Mouse (Mus musculus) heart, embryonic 14.5 days (tissue): ENCODE measurements around the gene Rbfox2. TPM values are rescaled to one million over a fixed set of nuclear protein-coding genes. Genes with fewer than 3 reads are reported as not detected.

ENCODE experiments used
- ATAC-seq: fragments of 200-750 bp; cut with Nextera tagmentation; 2 replicates; pipeline ENCODE4 v1.8.0; 2017; ENCODE audit warnings: low read depth, moderate TSS enrichment; ENCODE audit not compliant: insufficient number of reproducible peaks, insufficient read depth, low FRiP score
- H3K27ac ChIP-seq, 2 experiments: fragments of 200-500 bp in 1 of 2; fragments of 300-500 bp in 1 of 2; sonication (generic) in 1 of 2; replicated peaks in 1 of 2; 2 replicates each; pipeline ENCODE4 v1.5.1; 2012 to 2014; ENCODE audit warnings: low read depth in 2 of 2, low read length in 2 of 2, control low read depth in 1 of 2, mild to moderate bottlenecking in 1 of 2, mixed read lengths in 1 of 2; ENCODE audit not compliant: control insufficient read depth in 1 of 2, insufficient read depth in 1 of 2
- H3K27me3 ChIP-seq: fragments of 300-500 bp; sonication (generic); 2 replicates; pipeline ENCODE4 v1.6.1; 2014; ENCODE audit warnings: mild to moderate bottlenecking, low read length, control low read depth; ENCODE audit not compliant: control insufficient read depth, insufficient read depth
- H3K36me3 ChIP-seq: fragments of 300-500 bp; sonication (generic); 2 replicates; pipeline ENCODE4 v1.6.1; 2014; ENCODE audit warnings: mild to moderate bottlenecking, control low read depth, low read length, mixed read lengths; ENCODE audit not compliant: control insufficient read depth, insufficient read depth
- H3K4me1 ChIP-seq, 2 experiments: fragments of 200-500 bp in 1 of 2; fragments of 300-500 bp in 1 of 2; sonication (generic) in 1 of 2; 2 replicates each; pipeline ENCODE4 v1.6.1; 2012 to 2014; ENCODE audit warnings: low read length in 2 of 2, control low read depth in 1 of 2, mixed read lengths in 1 of 2; ENCODE audit not compliant: control insufficient read depth in 2 of 2, insufficient read depth in 2 of 2
- H3K4me2 ChIP-seq: fragments of 300-500 bp; sonication (generic); 2 replicates; pipeline ENCODE4 v1.6.1; 2014; ENCODE audit warnings: mild to moderate bottlenecking, low read length
- H3K4me3 ChIP-seq, 2 experiments: fragments of 200-500 bp in 1 of 2; fragments of 300-500 bp in 1 of 2; sonication (generic) in 1 of 2; 2 replicates each; pipeline ENCODE4 v1.5.1; 2012 to 2014; ENCODE audit warnings: low read length in 2 of 2, mild to moderate bottlenecking in 2 of 2, control low read depth in 1 of 2, low read depth in 1 of 2, moderate library complexity in 1 of 2; ENCODE audit not compliant: control insufficient read depth in 1 of 2, insufficient read depth in 1 of 2
- H3K9ac ChIP-seq: fragments of 300-500 bp; sonication (generic); 2 replicates; pipeline ENCODE4 v1.6.1; 2014; ENCODE audit warnings: mild to moderate bottlenecking, low read length
- H3K9me3 ChIP-seq: fragments of 300-500 bp; sonication (generic); 2 replicates; pipeline ENCODE4 v1.6.1; 2016; ENCODE audit warnings: low read length, control low read depth; ENCODE audit not compliant: control insufficient read depth
- WGBS: fragments of 180-500 bp; shearing (Covaris S2); extraction: QIAGEN DNeasy Blood & Tissue Kit; methylation state at CpG from one replicate; pipeline ENCODE4 v1.1.7; 2014; 5-methylcytosine and 5-hydroxymethylcytosine counted together
- polyA plus RNA-seq: library from polyadenylated mRNA; unstranded; fragments of >200 nt; fragmentation: Nextera tagmentation; extraction: Ambion mirVana; gene quantifications from 2 replicates; pipeline ENCODE4 v1.2.1, GENCODE M21; 2014

Gene Rbfox2
- polyA plus RNA-seq, 1 experiment from 2014 or later: 89.1 TPM

GRCm38 (mm10) chr15:77036320-77036988, 270.4 kb downstream of the Rbfox2 start:
- 48% methylated on average over 11 of the region's 11 CpGs for WGBS
- Histone ChIP-seq H3K27ac (peak overlapping the region; percentile 98 to 100), H3K4me3 (no peak overlapping the region), H3K4me2 (peak overlapping the region; percentile 44), H3K4me1 (peaks cover 49 to 55% of the 10 kb centered on the region in 2 experiments), H3K27me3 (no peaks in the 10 kb centered on the region), H3K9me3 (no peaks in the 10 kb centered on the region), H3K9ac (peak overlapping the region; percentile 70), H3K36me3 (no peaks in the 10 kb centered on the region)
- ATAC-seq: peak; percentile 33; the same call in 1 of the 2 replicates

GRCm38 (mm10) chr15:77035643-77036042, 271.2 kb downstream of the Rbfox2 start:
- ATAC-seq: no peak
- WGBS: 76% methylated on average over 3 of the region's 3 CpGs
- H3K27me3 ChIP-seq: no peaks in the 10 kb centered on the region
- H3K27ac ChIP-seq: peak overlapping the region; percentile 98 to 100
- no peaks in the 10 kb centered on the region for H3K9me3 ChIP-seq
- no peak overlapping the region for H3K4me3 ChIP-seq
- peaks cover 54 to 59% of the 10 kb centered on the region in 2 experiments for H3K4me1 ChIP-seq
- no peak overlapping the region for H3K4me2 ChIP-seq
- no peak overlapping the region; the same call in 1 of the 2 replicates for H3K9ac ChIP-seq
- no peaks in the 10 kb centered on the region for H3K36me3 ChIP-seq

GRCm38 (mm10) chr15:77034526-77034925, 272.3 kb downstream of the Rbfox2 start:
- H3K4me2 ChIP-seq: no peak overlapping the region
- H3K27me3 ChIP-seq: no peaks in the 10 kb centered on the region
- no peaks in the 10 kb centered on the region for H3K9me3 ChIP-seq
- peak overlapping the region in 1 of 2 experiments; percentile 98; a peak in 1 of 4 replicates for H3K27ac ChIP-seq
- peaks cover 51 to 55% of the 10 kb centered on the region in 2 experiments for H3K4me1 ChIP-seq
- no peaks in the 10 kb centered on the region for H3K36me3 ChIP-seq
- H3K4me3 ChIP-seq: no peak overlapping the region
- no peak overlapping the region for H3K9ac ChIP-seq
- 73% methylated on average over 6 of the region's 6 CpGs for WGBS
- ATAC-seq: no peak

- no peak for ATAC-seq
- Histone ChIP-seq H3K27me3 (no peaks in the 10 kb centered on the region), H3K4me2 (no peak overlapping the region), H3K9me3 (no peaks in the 10 kb centered on the region), H3K4me3 (no peak overlapping the region), H3K36me3 (no peaks in the 10 kb centered on the region), H3K27ac (peak overlapping the region; percentile 8 to 37; a peak in 2 of 4 replicates), H3K4me1 (peaks cover 40 to 48% of the 10 kb centered on the region in 2 experiments), H3K9ac (peak overlapping the region; percentile 26; the same call in 1 of the 2 replicates)
- 57% methylated on average over 3 of the region's 3 CpGs for WGBS
These were observed 275.5 kb downstream of the Rbfox2 start for GRCm38 (mm10) chr15:77031271-77031670.

GRCm38 (mm10) chr15:77029331-77029991, 277.3 kb downstream of the Rbfox2 start:
- H3K4me1 ChIP-seq: peaks cover 33 to 44% of the 10 kb centered on the region in 2 experiments
- WGBS: 27% methylated on average over 7 of the region's 7 CpGs

More at GRCm38 (mm10) chr15:77029331-77029991, 277.3 kb downstream of the Rbfox2 start:
- peak overlapping the region; percentile 60 to 90 for H3K27ac ChIP-seq
- H3K36me3 ChIP-seq: no peaks in the 10 kb centered on the region
- no peak overlapping the region for H3K4me3 ChIP-seq
- no peaks in the 10 kb centered on the region for H3K27me3 ChIP-seq
- peak; percentile 49; the same call in 1 of the 2 replicates for ATAC-seq
- H3K9ac ChIP-seq: peak overlapping the region; percentile 59
- no peaks in the 10 kb centered on the region for H3K9me3 ChIP-seq
- peak overlapping the region; percentile 40 for H3K4me2 ChIP-seq

Other genes with a start within 250 kb of the Rbfox2 start
- gene Apol7a, start 92.1 kb upstream of the Rbfox2 start, polyA plus RNA-seq: 0.11 and 0.31 TPM in 2 replicates
- gene Apol9a, start 104.1 kb upstream of the Rbfox2 start, polyA plus RNA-seq: 0.82 and 0.94 TPM in 2 replicates
- not detected in 2 replicates for gene Apol7b, start 140.5 kb upstream of the Rbfox2 start, polyA plus RNA-seq
- gene Apol10a, start 170.0 kb upstream of the Rbfox2 start, polyA plus RNA-seq: not detected in 2 replicates
- not detected in 2 replicates for gene Apol11a, start 201.3 kb upstream of the Rbfox2 start, polyA plus RNA-seq
- gene Apol7c, start 226.3 kb upstream of the Rbfox2 start, polyA plus RNA-seq: not detected in 2 replicates